Mouse (Mus musculus) embryo, embryonic 11.5 days (tissue): Measurements from ENCODE around the gene Rnf126.

Source experiments
- DNase-seq: peaks from one replicate; pipeline ENCODE4 v3.0.0-alpha.2; 2012; ENCODE audit warnings: low read depth, low spot score

Gene Rnf126

DNA sequence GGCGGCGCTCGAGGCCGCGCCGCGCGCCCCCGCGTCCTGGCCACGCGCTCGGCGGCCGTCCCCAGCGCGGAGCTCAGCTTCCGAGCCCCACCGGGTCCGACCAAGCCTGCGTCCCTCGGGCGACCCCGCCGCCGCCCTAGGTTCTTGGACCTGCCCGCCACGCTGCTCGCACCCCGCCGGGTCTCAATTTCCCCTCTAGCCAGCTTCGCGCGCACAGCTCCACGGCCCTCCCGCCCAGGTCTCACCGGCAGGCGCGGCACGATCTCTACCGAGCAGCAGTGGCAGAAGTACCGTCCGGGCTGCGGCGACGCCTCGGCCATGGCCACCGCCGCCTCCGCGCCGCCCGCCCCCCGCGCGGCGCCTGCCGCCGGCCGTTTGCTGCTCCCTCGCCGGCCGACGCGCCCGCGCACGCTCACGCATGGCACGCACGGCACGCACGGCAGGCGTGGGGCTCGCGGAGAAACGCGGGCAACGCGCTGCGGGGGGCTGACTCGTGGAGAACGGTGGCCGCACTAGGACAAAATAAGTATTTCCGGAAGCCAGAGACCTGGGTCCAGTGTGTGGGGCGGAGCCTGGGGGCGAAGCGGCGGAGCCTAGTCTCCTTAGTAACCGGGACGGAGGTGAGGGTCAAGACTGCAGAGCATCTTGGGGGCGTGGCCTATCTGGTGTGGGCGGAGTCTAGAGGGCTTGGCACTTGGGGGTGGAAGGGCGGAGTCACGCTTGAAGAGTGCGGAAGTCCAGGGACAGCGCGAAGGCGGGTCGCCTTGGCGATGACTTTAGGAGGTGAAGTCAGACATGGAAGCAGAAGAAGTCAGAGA, at the start of gene Rnf126:
Gene Rnf126 (minus strand): TSS at position 445 of the 818 bp plus-strand sequence.
- peak; percentile 99 for DNase-seq

DNA sequence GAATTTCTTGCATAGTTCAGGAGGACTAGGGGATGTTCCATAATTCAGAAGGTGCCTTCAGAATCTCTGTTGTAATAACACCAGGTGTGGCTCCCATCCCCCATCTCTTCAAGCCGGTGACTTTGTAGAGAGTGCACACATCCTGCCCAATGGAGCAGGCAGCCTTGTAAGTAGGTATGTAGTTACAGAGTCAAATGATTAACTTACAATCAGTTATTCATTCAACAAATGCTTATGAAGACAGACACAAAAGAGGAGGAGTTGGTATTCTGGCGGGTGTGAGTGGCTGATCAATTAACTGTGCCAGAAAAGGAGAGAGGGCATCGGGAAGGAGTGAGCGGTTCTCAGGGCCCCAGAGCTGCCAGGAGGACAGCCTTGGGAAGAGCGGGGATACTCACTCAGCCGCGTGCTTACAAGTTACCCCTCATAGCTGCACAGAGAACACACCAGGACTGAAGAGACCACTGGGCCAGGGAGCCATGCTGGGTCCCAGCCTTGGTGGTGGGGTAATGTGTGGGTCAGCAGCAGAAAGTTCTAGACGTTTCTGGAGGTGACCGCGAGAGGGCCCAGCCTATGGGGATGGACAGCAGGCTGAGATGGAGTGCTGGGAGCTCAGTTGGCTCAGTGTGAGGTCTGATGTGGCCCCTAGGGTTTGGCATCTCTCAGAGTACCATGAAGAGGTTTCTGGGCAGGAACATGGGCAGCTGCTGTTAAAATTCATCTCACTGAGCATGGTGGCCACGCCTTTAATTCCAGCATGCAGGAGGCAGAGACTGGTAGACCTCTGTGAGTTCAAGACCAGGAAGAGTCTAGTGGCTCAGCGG, 49.1 kb upstream of the Rnf126 start:
- no peak for DNase-seq

DNA sequence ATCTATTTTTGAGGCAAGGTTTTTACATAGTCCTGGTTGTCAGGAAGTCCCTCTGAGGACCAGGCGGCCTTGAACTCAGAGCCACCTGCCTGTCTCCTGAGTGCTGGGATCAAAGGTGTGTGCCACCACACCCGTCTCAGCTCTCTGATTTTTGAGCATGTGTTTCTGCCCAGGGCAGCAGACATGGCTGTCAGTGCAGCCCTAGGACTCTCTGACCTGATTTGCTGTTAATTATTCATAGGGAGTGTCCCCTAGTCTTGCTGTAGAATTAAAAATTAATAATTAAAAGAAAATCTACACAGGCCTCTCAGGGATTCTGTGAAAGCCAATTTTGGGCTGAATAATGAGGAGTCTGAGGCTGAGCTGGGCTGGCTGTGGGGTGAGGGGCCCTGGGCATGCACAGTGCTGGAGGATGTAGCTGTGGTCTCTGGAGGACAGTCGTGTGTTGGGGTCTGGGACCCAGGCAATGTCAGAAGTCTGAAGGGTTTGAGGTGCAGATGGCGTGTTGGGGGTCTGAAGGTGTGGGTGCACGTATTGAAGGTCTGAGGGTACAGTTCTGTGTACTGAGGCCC, 47.6 kb upstream of the Rnf126 start:
- no peak for DNase-seq

DNA sequence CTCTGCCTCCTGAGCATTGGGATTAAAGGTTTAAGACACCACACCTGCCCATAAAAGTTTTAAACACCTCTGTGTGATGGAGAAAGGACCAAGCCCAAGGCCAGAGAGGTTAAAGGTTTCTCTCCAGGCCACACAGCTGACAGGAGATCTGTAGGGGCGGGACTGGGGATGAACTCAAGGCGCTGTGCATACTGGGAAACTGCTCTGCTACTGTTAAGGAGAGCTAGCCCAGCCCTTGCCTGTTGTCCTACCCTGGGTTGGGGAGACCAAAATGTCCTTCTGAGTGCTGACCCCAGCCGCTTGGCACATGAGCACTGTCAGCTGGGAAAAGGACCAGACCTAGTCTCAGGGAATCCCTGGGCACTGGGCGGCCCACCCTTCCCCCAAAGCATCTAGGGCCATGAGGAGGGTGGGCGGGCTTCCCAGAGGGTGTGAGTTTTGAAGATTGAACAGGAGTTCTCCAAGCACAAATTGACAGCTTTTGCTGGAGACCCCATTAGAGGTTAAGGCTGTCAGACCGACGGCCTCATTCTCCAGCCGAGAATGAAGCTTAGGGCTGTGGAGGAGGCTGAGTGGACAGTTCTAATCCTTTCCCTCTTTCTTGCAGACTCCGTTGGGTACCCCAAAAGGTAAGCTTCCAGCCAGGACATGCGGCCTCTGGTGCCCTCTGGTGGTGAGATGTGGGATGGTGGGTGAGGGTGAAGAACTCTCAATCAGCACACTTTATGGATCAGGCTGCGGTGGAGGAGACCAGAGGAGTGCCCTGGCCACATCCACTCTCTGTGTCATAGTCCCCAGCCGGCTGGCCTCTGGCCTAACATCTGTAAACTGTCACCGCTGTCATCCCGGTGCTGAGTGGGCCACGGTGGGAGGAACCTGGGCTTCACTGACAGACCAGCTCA, 45.2 kb upstream of the Rnf126 start:
- peak; percentile 63 for DNase-seq

DNA sequence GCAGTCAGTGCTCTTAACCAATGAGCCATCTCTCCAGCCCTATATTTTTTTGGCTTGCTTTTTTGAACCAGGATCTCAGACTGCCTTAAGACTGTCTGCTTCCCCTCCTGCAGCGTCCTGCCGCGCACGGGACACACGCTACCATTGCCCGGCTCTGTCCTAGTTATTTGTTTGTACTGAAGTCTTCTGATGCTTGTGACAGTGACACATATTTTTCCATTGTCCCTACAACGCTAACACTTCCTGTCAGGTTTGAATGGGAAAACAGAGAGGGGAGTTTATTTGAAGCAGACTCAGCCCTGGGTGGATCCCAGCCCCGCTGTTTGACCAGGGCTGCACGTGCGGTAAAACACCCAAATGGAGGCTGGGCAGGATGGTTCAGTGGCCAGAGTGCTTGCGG, 42.0 kb upstream of the Rnf126 start:
- DNase-seq: no peak

DNA sequence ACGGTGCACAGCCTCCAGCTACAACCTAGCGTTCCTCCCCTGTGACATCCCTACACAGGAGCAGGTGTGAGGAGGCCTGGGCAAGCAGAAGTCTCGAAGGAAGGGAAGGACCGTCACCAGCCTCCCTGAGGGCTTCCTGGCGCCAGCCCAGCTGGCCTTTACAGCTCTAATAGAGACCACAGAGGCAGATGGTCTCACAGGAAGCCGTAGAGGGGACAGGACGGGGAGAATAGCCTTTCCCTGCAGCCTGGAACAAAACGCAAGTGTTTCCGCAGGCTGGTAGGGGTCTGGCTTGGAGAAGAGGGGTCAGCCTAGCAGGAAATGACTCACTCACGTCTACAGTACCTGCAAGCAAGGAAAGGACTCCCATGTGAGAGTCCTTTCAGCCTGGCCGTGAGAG, 41.1 kb upstream of the Rnf126 start:
- DNase-seq: no peak

DNA sequence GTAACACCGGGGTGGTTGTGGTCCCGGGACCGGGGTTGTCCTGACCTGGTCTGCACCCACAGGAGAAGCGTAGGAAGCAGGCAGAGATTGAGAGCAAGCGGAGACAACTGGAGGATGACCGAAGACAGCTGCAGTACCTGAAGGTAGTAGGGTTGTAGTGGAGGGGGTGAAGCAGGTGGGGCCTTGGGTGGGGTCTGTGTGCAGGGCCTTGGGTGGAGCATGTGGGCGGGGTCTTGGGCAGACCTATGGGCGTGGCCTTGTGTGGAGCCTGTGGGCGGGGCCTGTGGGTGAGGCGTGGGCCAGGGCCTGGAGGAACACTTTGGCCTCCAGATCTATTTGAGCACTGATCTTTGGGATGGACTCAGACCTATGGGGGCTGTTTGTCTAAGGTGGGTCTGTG, 40.2 kb upstream of the Rnf126 start:
- no peak for DNase-seq

DNA sequence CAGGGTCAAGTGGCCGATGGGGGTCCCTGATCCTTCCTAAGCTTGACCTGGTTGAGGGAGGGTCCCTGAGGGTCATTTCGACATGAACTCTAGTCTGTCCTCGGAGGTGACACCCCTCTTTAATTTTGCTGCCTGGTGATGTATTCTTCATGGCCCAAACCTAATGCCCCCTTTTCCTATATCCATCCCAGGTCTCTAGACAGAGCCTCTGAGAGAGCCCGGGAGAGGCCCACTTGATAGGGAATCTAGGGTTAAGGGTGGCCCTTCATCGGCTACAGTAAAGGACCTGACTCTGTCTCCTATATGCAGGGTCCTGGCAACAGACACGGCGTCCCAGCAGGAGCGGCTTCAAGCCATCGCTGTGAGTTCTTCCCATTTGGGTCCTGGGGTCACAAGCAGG, 39.6 kb upstream of the Rnf126 start:
- no peak for DNase-seq

DNA sequence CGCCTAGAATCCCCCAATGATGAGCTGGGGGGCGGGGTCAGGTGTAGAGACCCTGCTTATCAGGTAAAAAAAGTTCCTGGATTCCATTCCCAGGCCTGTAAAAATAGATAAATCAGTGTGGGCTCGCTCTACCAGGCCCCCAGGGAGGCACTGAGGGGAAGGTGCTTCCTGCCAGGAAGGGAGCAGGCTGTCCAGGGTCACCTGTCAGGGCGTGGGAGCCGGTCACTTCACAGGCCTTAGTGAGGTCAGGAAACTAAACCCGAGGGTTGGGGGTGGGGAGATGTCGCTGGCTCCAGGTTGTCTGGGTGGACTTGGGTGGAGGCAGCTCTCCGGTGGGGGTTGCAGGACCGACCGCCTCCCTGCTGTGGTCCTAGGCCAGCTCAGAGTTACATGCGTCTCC, 38.9 kb upstream of the Rnf126 start:
- no peak for DNase-seq

DNA sequence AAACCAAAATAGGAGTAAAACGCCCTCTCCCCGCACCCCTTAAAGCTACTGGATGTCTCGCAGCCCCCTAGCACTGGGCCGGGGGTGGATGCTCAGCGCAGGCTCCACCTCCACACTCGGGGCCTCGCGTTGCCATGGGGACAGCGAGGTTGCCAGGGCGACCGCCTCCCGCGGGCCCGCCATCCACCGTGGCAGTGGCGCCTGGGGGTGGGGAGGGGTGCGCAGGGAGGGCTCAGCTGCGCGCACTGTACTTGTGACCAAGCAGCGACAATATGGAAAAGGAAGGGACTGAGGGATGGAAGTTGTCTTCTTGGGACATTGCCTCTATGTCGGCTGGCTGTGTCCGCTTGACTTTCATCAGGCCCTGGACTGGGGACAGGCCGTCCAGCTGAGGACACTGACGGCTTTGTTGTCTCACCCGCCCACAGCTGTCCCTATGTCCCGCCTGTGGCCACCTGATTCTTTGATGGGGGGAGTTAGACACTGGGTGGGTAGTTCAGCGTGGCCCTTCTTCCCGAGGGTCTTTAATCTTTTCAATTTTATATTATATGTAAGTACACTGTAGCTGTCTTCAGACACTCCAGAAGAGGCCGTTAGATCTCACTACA, 37.1 kb upstream of the Rnf126 start:
- peak; percentile 74 for DNase-seq

DNA sequence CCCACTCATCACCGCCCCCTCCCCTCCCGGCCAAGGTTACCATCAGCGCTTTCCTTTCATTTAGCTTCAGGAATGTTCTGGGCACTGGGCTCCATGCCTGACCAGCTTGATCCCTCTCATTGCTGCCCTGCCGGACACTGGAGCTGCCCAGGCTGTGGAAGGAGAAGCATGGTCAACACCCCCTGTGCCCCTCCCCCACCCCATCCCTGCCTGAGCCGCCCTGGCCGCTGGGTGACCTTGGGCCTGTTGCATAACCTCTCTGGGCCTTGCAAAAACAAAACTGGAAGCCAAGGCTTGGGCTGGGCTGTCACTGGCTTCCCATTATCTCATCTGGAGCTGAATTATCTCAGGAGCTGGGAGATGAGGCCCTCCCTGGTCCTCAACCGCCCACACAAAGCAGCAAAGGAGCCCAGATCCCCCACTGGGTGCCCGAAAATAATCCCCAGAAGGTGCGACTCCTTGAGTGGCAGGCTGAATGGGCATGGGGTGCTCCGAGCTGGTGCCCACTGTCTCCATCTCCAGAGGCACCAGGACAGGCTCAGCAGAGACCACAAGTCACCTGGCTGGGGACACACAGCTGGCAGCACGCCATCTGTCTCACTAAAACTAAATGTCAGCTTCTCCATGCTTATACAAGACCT, 35.7 kb upstream of the Rnf126 start:
- no peak for DNase-seq

DNA sequence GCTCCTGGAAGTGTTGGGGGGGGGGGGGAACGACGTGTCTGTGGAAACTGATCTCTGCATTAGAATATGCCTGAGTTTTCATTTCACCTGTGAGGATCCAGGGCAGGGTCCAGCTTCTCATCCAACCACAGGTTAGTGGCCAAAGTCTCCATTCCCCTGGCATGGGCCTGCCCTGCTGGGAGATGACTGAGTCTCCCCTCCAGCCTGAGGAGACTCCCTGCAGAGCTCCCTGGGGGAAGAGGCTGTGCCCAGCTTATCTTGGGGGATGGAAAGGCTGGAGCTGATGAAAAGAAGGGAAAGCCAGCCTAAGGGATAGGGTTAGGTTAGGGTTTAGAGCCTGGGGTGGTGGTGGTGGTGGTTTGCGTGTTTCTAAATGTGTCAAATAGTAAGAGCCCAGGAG, 35.1 kb upstream of the Rnf126 start:
- DNase-seq: no peak

DNA sequence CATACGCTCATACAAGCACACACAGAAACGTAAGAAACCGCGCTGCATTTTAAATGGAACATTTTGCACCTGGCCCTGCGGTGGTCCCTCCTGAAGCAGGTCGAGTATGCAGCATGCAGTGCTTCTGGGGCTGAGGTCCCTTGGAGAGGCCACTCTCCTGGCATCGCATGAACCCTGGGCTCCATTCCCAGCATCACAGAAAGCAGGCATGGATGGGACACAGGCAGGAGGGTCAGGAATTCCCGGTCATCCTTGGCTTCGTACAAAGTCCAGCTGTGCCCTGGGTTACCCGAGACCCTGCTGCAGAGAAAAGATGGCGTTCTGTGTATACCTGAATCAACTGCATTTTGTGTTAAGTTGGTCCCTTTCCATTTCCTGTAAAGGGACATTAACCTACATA, 33.8 kb upstream of the Rnf126 start:
- DNase-seq: no peak

DNA sequence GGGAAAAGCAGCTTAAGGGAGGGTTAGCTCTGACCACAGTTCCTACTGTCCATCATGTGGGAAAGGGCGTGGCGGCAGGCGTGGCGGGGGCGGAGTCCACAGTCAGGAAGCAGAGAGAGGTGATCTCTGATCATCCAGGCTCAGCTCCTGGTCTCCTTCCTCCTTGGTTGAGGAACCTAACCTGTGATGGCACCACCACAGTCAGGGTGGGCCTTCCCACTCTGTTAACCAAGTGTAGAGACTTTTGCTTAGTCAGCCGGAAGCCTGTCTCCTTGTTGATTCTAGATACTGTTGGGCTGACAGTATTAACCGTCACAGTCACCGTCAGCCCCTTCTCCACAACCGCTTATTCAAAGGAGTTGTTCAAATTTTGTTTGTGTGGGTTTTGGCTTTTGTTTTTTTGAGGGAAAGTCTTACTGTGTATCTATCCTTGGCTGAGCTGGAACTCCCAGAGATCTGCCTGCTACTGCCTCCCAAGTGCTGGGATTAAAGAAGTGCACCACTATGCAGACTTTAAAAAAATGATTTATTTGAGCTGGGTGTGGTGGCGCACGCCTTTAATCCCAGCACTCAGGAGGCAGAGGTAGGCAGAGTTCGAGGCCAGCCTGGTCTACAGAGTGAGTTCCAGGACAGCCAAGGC, 31.7 kb upstream of the Rnf126 start:
- DNase-seq: no peak

DNA sequence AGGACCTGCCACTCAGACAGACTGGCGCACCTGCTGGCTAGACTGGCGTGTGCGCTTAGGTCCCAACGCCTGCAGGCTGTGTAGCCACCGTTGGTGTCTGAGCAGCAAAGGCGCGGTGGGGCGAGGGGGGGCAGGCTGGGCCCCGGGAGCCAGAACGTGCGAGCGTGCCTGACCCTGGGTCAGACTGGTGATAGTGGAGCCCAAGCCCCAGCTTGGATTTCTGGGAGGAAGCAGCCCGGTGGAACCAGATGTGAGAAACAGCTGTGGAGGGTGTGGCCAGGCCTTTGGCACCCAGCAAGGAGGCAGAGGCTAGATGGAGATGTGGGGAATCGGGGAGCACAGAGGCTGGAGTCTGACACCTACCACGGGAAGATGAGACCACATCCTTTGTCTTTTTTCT, 30.6 kb upstream of the Rnf126 start:
- DNase-seq: no peak

DNA sequence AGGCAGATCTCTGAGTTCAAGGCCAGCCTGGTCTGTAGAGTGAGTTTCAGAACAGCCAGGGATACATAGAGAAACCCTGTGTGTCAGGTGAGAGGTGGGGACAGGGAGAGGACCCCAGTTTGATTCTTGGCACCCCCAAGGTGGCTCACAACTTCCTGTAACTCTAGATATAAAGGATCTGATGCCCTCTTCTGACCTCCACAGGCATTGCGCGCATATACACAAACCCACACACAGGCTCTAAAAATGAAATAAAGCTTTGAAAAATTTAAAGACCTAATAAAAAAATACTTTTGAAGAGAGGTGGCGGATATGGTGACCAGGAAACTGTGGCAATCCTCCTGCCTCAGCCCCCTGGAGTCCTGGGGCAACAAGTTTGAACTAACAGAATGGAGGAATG, 29.2 kb upstream of the Rnf126 start:
- no peak for DNase-seq

DNA sequence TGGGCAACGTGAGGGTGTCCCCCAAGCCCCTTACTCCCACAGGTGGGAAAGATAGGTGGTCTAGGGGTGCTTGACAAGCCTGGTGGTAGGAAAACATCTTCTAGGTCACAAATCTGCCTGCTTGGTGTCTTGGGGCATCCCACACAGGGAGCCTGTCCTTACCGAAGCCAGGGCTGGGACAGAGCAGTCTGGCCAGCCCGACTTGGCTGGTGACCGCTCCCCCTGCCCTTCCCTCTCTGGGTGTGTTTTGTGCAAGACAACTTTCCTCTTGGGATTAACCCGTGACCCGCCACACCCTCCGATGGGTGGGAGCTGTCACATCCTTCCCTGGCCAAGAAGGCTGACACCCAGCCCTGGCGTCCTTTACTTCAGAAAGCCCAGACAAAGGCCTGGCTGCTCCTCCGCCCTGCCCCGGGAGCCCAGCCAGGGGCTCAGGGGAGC, 27.8 kb upstream of the Rnf126 start:
- no peak for DNase-seq

DNA sequence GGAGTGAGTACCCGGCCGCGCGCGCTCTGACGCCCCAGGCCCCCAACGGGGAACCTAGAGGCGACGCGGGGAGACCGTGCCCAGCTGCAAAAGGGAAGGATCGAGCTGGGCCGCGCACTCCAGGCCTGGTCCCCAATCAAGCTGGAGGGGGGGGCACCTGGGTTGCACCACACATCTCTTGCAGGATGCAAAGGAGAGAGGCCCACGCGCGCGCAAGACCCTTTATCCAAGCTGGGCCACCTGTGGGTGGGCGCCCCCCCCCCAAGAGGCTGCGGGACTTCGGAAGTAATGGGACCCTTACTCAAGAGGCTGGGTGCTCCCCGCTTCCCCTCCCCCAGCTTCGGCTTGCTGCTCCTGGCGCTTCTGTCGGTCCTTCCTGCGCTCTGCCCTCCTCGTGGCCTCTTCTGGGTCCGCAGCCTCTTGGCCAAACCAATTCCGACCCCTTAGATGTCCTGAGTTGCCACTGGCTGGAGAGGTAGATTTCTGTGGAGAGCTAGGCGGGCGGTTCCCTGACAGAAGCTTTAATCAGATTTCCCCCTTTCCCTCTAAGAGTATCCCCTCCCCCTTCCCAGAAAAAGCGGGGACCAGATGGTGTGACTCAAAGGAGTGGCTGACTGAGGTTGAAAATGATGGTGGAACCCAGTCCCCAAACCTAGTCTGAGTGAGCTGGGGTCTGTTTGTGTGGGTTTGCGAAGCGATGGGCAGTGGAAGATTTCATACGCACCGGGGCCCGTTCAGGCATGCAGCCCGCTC, 27.2 kb upstream of the Rnf126 start:
- no peak for DNase-seq

DNA sequence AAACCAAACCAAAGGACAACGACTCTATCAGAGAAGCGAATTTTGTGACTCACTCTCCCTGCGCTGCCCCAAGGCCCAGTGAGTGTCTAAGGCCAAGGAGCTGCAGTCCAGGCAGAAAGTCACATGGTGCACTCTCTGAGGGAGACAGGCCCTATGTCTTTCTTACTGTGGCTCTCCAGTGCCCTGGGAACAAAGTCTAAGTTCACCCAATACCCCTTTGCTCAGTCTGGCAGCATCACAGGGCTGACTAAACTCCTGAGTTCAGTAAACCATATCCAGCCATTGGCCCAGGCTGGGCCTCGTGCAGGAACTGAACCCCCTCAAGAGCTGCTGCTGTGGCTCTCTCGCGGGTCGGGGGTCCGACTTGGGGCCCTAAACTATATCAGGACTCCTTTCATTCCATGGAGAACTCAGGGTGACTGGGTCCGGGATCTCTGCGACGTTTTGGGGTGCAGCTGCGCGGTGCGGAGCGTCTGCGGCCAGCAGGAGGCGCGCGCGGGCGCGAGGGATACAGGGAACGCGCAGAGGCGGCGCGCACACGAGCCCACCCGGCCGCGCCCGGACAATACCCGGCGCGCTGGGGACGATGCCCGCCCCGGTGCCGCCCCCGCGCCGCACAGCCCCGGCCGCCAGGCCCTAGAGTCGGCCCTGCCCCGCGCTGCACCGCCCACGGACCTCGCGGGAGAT, 26.4 kb upstream of the Rnf126 start, which contains the start of gene Palm:
Gene Palm (plus strand): TSS at position 522 of the 687 bp plus-strand sequence.
- no peak for DNase-seq
